Mouse (Mus musculus): ENCODE results near the gene Avpr1b. TPM values are rescaled to one million over a fixed set of nuclear protein-coding genes. Genes with fewer than 3 reads are reported as not detected.

The Avpr1b gene
- total RNA-seq, 2 experiments from 2014 or later: not detected

Other genes with a start within 250 kb of the Avpr1b start
- 36.0 and 61.0 TPM in 2 replicates for gene Srgap2, start 71.9 kb upstream of the Avpr1b start, total RNA-seq (2014; fragmentation: Nextera tagmentation)
- 14.3 and 16.5 TPM in 2 replicates for gene Srgap2, start 71.9 kb upstream of the Avpr1b start, total RNA-seq (2017)
- gene Fam72a, start 71.3 kb upstream of the Avpr1b start, total RNA-seq (2014; fragmentation: Nextera tagmentation): 3.0 and 8.1 TPM in 2 replicates
- gene Fam72a, start 71.3 kb upstream of the Avpr1b start, total RNA-seq (2017): 5.0 and 5.7 TPM in 2 replicates
- gene Ctse, start 39.1 kb downstream of the Avpr1b start, total RNA-seq (2014; fragmentation: Nextera tagmentation): 1.7 and 7.5 TPM in 2 replicates
- gene Ctse, start 39.1 kb downstream of the Avpr1b start, total RNA-seq (2017): 1.4 and 2.9 TPM in 2 replicates
- gene Rab7b, start 89.5 kb downstream of the Avpr1b start, total RNA-seq (2014; fragmentation: Nextera tagmentation): 13.4 and 23.6 TPM in 2 replicates
- 28.4 and 32.8 TPM in 2 replicates for gene Rab7b, start 89.5 kb downstream of the Avpr1b start, total RNA-seq (2017)
- gene Slc26a9, start 144.8 kb downstream of the Avpr1b start, total RNA-seq (2014; fragmentation: Nextera tagmentation): not detected in 2 replicates
- gene Slc26a9, start 144.8 kb downstream of the Avpr1b start, total RNA-seq (2017): 0.04 TPM in 1 of 2 replicates, not detected in the other
- 0.13 and 0.77 TPM in 2 replicates for gene Pm20d1, start 198.1 kb downstream of the Avpr1b start, total RNA-seq (2014; fragmentation: Nextera tagmentation)
- gene Pm20d1, start 198.1 kb downstream of the Avpr1b start, total RNA-seq (2017): 0.05 and 0.13 TPM in 2 replicates
- gene Slc41a1, start 228.3 kb downstream of the Avpr1b start, total RNA-seq (2014; fragmentation: Nextera tagmentation): 8.0 and 11.0 TPM in 2 replicates
- gene Slc41a1, start 228.3 kb downstream of the Avpr1b start, total RNA-seq (2017): 3.1 and 7.4 TPM in 2 replicates